Mouse (Mus musculus): ENCODE measurements at regions not wholly inside any gene's neighbourhood (a gene's known extent, or its start where the extent isn't known, plus 50 kb on each side); places are given as distances from the start of the nearest gene placed in this dataset.
"Not testable (repeated sequence)": the region's sequence is repeated elsewhere in the genome, so short reads cannot be mapped to it uniquely, and the experiment has no call there.

DNA sequence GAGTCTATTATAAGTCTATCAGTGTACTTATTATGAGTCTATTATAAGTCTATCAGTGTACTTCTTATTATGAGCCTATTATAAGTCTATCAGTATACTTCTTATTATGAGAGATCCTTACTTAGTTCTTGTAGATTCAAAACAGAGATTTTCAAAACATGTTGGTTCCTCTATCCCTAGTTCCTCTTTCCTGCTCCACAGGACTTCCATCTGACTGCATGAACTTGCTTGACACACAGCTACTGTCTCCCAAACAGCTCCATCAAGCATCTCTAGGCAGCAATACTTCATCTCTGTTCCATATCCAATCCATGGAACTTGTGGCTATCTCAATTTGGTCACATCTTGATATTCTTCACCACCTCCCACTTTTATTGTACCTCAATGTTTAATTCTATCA lies 257.4 kb upstream of the Pfkp start:
- Histone ChIP-seq H3K4me2 (ENCODE audit: low read depth) (no peak overlapping the region), H3K9ac (replicated peaks) (no peak overlapping the region), H3K4me1 (replicated peaks; ENCODE audit: control insufficient read depth in 2 of 2, insufficient read depth in 2 of 2, low read length in 1 of 2) (no peaks in the 10 kb centered on the region), H3K27me3 (ENCODE audit: control insufficient read depth, insufficient read depth, low read length) (no peaks in the 10 kb centered on the region), H3K9me3 (ENCODE audit: control insufficient read depth, low read length) (no peaks in the 10 kb centered on the region), H3K36me3 (replicated peaks; ENCODE audit: control insufficient read depth, insufficient read depth, low read depth) (no peaks in the 10 kb centered on the region), H3K27ac (no peak overlapping the region), H3K4me3 (ENCODE audit: insufficient read depth in 1 of 2, low read depth in 2 of 2, low read length in 2 of 2) (no peak overlapping the region)
- ATAC-seq (ENCODE audit: insufficient read depth) (no peak), DNase-seq (ENCODE audit: low read depth in 3 of 3, low spot score in 3 of 3) (no peak)
- TF ChIP-seq CTCF (IDR thresholded peaks at IDR 0.05; ENCODE audit: low read depth) (no peak), EP300 (IDR thresholded peaks at IDR 0.05; ENCODE audit: low read depth) (no peak)

DNA sequence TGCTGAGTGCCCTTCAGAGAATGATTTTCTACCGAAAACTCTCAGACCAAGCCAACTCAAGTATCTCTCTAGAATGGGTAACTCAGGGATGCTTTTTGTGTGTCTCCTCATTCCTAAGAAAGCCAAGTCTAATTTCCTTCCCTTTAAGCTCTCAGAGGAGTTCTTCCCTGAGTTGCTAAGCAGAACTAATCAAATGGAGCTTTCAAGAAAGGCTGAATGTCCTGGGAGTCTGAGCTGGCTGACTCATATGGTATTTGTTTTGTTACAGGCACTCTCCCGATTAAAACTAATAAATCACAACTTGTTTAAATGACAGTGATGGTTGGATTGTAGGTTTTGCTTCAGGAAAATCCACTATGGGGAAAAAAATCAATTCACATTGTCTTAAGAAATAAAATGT lies 253.1 kb upstream of the Pfkp start:
- WGBS (ENCODE audit: insufficient replicate concordance): 47% methylated on average over 2 of the region's 2 CpGs
- no peak for ATAC-seq (ENCODE audit: insufficient read depth)
- H3K4me1 ChIP-seq (replicated peaks; ENCODE audit: control insufficient read depth in 2 of 2, insufficient read depth in 2 of 2, low read length in 1 of 2): no peaks in the 10 kb centered on the region
- H3K36me3 ChIP-seq (replicated peaks; ENCODE audit: control insufficient read depth, insufficient read depth, low read depth): no peaks in the 10 kb centered on the region
- H3K4me2 ChIP-seq (ENCODE audit: low read depth): no peak overlapping the region
- H3K27me3 ChIP-seq (ENCODE audit: control insufficient read depth, insufficient read depth, low read length): no peaks in the 10 kb centered on the region
- no peak for DNase-seq (ENCODE audit: low read depth in 3 of 3, low spot score in 3 of 3)
- H3K9me3 ChIP-seq (ENCODE audit: control insufficient read depth, low read length): no peaks in the 10 kb centered on the region
- H3K27ac ChIP-seq: no peak overlapping the region
- no peak for TF ChIP-seq EP300 (IDR thresholded peaks at IDR 0.05; ENCODE audit: low read depth)
- no peak for TF ChIP-seq CTCF (IDR thresholded peaks at IDR 0.05; ENCODE audit: low read depth)
- no peak overlapping the region for H3K9ac ChIP-seq (replicated peaks)
- no peak overlapping the region for H3K4me3 ChIP-seq (ENCODE audit: insufficient read depth in 1 of 2, low read depth in 2 of 2, low read length in 2 of 2)

DNA sequence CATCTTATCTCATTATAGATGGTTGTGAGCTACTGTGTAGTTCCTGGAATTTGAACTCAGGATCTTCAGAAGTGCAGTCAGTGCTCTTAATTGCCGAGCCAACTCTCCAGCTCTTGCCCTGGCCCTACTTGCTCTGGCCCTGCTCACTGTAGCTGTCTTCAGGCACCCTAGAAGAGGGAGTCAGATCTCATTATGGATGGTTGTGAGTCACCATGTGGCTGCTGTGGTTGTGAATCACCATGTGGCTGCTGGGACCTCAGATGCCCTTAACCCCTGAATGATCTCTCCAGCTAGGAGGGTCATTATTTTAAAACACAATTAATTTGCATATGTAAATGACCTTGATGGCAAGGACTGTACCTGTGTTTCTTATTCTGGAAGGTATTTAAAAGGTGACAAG lies 249.1 kb upstream of the Pfkp start:
- Histone ChIP-seq H3K27ac (no peak overlapping the region), H3K4me1 (replicated peaks; ENCODE audit: control insufficient read depth in 2 of 2, insufficient read depth in 2 of 2, low read length in 1 of 2) (no peaks in the 10 kb centered on the region), H3K36me3 (replicated peaks; ENCODE audit: control insufficient read depth, insufficient read depth, low read depth) (no peaks in the 10 kb centered on the region), H3K27me3 (ENCODE audit: control insufficient read depth, insufficient read depth, low read length) (no peaks in the 10 kb centered on the region), H3K9me3 (ENCODE audit: control insufficient read depth, low read length) (no peaks in the 10 kb centered on the region), H3K4me3 (ENCODE audit: insufficient read depth in 1 of 2, low read depth in 2 of 2, low read length in 2 of 2) (no peak overlapping the region), H3K9ac (replicated peaks) (no peak overlapping the region), H3K4me2 (ENCODE audit: low read depth) (no peak overlapping the region)
- ATAC-seq (ENCODE audit: insufficient read depth) (no peak), DNase-seq (ENCODE audit: low read depth in 3 of 3, low spot score in 3 of 3) (no peak)
- WGBS (ENCODE audit: insufficient replicate concordance): 59% methylated on average over 1 of the region's 1 CpGs
- no peak for TF ChIP-seq CTCF (IDR thresholded peaks at IDR 0.05; ENCODE audit: low read depth)
- TF ChIP-seq EP300 (IDR thresholded peaks at IDR 0.05; ENCODE audit: low read depth): no peak

DNA sequence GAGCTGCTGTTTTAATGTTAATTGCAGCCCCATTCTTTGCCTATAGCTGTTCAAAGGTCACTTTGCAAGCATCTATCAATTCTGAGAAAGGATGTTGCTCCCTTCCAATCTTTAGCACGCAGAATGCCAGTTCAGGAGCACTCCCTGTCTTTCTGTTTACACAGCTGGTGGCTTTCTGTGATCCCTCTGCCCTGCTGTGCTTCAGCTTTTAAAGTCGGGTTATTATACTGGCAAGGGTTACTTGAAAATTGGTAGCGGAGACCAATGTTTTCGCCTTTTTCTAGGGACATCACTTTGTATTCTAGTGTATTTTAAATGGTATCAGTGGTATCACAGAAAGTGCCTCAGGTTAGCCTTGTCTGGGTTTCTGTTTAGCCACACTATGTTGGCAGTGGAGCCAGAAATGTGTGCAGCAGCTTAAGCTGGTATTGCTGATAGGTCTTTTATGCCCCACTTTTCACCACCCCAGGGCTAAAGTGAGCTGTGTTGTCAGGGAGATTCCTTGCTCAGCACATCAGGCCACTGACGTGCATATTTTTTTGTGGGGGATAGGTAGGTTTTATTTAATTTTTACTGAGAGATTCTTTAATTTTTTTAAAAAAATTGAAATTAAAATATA lies 243.0 kb upstream of the Pfkp start:
- Histone ChIP-seq H3K9me3 (ENCODE audit: control insufficient read depth, low read length) (no peaks in the 10 kb centered on the region), H3K27ac (no peak overlapping the region), H3K4me1 (replicated peaks; ENCODE audit: control insufficient read depth in 2 of 2, insufficient read depth in 2 of 2, low read length in 1 of 2) (no peaks in the 10 kb centered on the region), H3K36me3 (replicated peaks; ENCODE audit: control insufficient read depth, insufficient read depth, low read depth) (no peaks in the 10 kb centered on the region), H3K27me3 (ENCODE audit: control insufficient read depth, insufficient read depth, low read length) (no peaks in the 10 kb centered on the region), H3K4me3 (ENCODE audit: insufficient read depth in 1 of 2, low read depth in 2 of 2, low read length in 2 of 2) (no peak overlapping the region), H3K9ac (replicated peaks) (no peak overlapping the region), H3K4me2 (ENCODE audit: low read depth) (no peak overlapping the region)
- no peak for TF ChIP-seq CTCF (IDR thresholded peaks at IDR 0.05; ENCODE audit: low read depth)
- no peak for TF ChIP-seq EP300 (IDR thresholded peaks at IDR 0.05; ENCODE audit: low read depth)
- 51% methylated on average over 5 of the region's 5 CpGs for WGBS (ENCODE audit: insufficient replicate concordance)
- no peak for DNase-seq (ENCODE audit: low read depth in 3 of 3, low spot score in 3 of 3)
- ATAC-seq (ENCODE audit: insufficient read depth): no peak

DNA sequence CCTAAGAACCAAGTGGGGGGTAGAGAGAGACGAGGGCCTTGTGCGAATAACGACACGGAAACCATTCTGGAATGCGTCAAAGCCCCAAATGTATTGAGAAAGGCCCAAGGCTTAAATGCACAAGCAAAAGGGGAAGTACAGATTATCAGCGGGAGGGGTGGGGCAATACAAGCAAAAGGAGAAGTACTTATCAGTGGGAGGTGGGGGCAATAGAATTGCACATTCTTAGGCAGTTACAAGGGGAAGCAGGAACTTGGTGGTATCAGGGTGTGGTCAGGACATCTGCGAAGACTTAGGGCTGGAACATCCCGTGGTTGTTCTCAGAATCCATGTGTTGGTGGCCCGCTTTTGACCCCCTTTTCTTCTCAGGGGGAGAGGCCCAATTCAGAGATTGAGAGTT lies 240.9 kb upstream of the Pfkp start:
- H3K9ac ChIP-seq (replicated peaks); H3K9me3 ChIP-seq (ENCODE audit: control insufficient read depth, low read length); H3K4me3 ChIP-seq (ENCODE audit: insufficient read depth in 1 of 2, low read depth in 2 of 2, low read length in 2 of 2); ATAC-seq (ENCODE audit: insufficient read depth); H3K4me2 ChIP-seq (ENCODE audit: low read depth); H3K27ac ChIP-seq; H3K36me3 ChIP-seq (replicated peaks; ENCODE audit: control insufficient read depth, insufficient read depth, low read depth); H3K4me1 ChIP-seq (replicated peaks; ENCODE audit: control insufficient read depth in 2 of 2, insufficient read depth in 2 of 2, low read length in 1 of 2); H3K27me3 ChIP-seq (ENCODE audit: control insufficient read depth, insufficient read depth, low read length): not testable (repeated sequence)
- 11% methylated on average over 9 of the region's 9 CpGs for WGBS (ENCODE audit: insufficient replicate concordance)
- DNase-seq (ENCODE audit: low read depth in 3 of 3, low spot score in 3 of 3): peak; percentile 2 to 17 (median 12)
